Mouse (Mus musculus) olfactory bulb, adult 2 months (tissue): ENCODE data around the gene Tas2r110. TPM values are rescaled to one million over a fixed set of nuclear protein-coding genes. Genes with fewer than 3 reads are reported as not detected.

Source experiments
- H3K27ac ChIP-seq: fragments of 200-500 bp; 2 replicates; pipeline ENCODE4 v1.5.1; 2012; ENCODE audit warnings: low read depth, low read length; ENCODE audit not compliant: insufficient read depth
- H3K4me1 ChIP-seq: fragments of 200-500 bp; 2 replicates; pipeline ENCODE4 v1.6.1; 2012; ENCODE audit warnings: low read length; ENCODE audit not compliant: control insufficient read depth, insufficient read depth
- H3K4me3 ChIP-seq: fragments of 200-500 bp; 2 replicates; pipeline ENCODE4 v1.5.1; 2012; ENCODE audit warnings: mild to moderate bottlenecking, low read depth, low read length, moderate library complexity; ENCODE audit not compliant: insufficient read depth
- CTCF ChIP-seq: fragments of 200-500 bp; IDR thresholded peaks from 2 replicates; pipeline ENCODE4 v1.5.1; 2012; ENCODE audit warnings: low read depth, mild to moderate bottlenecking, low read length, moderate library complexity; ENCODE audit not compliant: insufficient read depth
- POLR2A ChIP-seq: fragments of 200-500 bp; IDR thresholded peaks from 2 replicates; pipeline ENCODE4 v1.6.1; 2012; ENCODE audit warnings: mild to moderate bottlenecking, low read depth, low read length, moderate library complexity; ENCODE audit not compliant: insufficient read depth
- WGBS: fragments of 180-500 bp; shearing (Covaris S2); methylation state at CpG from one replicate; pipeline ENCODE4 v1.1.7; 2018; 5-methylcytosine and 5-hydroxymethylcytosine counted together
- polyA plus RNA-seq: library from polyadenylated mRNA; stranded (reverse); fragments of >200 nt; gene quantifications from 2 replicates; pipeline ENCODE4 v1.2.4, GENCODE M21; 2012; ENCODE audit warnings: low replicate concordance; ENCODE audit not compliant: missing spikeins, insufficient read depth, insufficient read length

The Tas2r110 gene
- polyA plus RNA-seq = not detected in 2 replicates

GRCm38 (mm10) chr6:132867708-132868107 is at the start of gene Tas2r110:
Gene Tas2r110 (plus strand): TSS chr6:132868008.
- TF ChIP-seq POLR2A = no peak
- TF ChIP-seq CTCF = no peak
- no peaks in the 10 kb centered on the region for H3K4me1 ChIP-seq
- H3K27ac ChIP-seq = no peak within 1 kb of the TSS
- H3K4me3 ChIP-seq = no peak within 1 kb of the TSS

- Histone ChIP-seq H3K27ac (no peak within 1 kb of the TSS), H3K4me1 (no peaks in the 10 kb centered on the region), H3K4me3 (no peak within 1 kb of the TSS)
- 90% methylated on average over 1 of the region's 1 CpGs for WGBS
- no peak for TF ChIP-seq POLR2A
- no peak for TF ChIP-seq CTCF
These were observed 21.0 kb upstream of the Tas2r110 start, which contains the start of gene Tas2r123 for GRCm38 (mm10) chr6:132846842-132847241. Gene Tas2r123 (plus strand): TSS chr6:132847142.

DNA sequence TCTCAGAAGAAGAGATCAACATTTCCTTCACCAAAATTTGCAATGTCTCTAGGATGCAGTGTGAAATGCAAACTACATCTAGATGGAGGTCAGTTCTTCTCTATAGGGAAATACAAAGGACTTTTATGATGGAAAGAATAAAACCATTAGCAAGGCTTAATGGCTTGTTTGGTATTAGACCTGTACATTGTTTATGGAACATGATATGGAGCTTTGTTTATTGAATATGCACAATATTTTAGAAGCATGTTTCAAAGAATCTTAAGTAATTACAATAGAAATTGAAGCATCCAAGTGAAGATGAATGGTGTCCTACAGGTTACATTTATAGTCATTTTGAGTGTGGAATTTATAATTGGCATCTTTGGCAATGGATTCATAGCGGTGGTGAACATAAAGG is 12.7 kb upstream of the Tas2r110 start, which contains the start of gene Tas2r116:
Tas2r116 (plus strand) TSS at position 301 of the 400 bp plus-strand sequence.
- Histone ChIP-seq H3K4me3 (no peak within 1 kb of the TSS), H3K4me1 (no peaks in the 10 kb centered on the region), H3K27ac (no peak within 1 kb of the TSS)
- 76% methylated on average over 1 of the region's 1 CpGs for WGBS
- no peak for TF ChIP-seq CTCF
- no peak for TF ChIP-seq POLR2A

DNA sequence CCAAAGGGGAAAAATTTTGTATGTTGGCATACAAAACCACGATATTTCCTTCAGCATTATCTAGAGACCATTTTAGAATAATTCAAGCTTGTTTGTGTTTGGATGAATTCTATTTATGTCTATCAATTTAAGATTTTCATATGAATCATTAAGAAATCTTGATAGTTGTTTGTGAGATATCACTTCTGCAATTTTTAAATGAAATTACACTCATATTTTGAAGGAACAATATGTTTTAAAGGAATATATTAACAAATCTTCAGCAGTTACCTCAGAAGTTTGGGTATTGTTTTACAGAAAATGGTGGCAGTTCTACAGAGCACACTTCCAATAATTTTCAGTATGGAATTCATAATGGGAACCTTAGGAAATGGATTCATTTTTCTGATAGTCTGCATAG is 24.9 kb downstream of the Tas2r110 start, which contains the start of gene Tas2r113:
Tas2r113 (plus strand) TSS at position 301 of the 400 bp plus-strand sequence.
- WGBS = 64% methylated on average over 1 of the region's 1 CpGs
- Histone ChIP-seq H3K27ac (no peak within 1 kb of the TSS), H3K4me3 (no peak within 1 kb of the TSS), H3K4me1 (no peaks in the 10 kb centered on the region)
- no peak for TF ChIP-seq POLR2A
- TF ChIP-seq CTCF = no peak

DNA sequence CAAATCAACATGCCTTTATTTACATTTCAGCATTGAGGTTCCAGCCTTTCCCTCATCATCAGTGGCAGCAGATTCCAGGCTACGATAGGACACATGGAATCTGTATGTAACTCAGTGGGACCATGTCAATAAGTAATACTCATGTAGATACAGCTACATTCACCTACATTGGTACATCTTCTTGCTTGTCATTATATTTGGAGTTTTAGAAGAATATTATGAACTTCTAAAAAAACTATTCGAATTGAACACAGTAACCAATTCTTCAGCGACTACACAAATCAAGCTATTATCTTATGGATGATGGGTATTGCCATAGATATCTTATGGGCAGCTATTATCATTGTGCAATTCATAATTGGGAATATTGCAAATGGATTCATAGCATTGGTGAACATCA is 41.5 kb downstream of the Tas2r110 start, which contains the start of gene Tas2r125:
Tas2r125 (plus strand) TSS at position 301 of the 400 bp plus-strand sequence.
- no peak within 1 kb of the TSS for H3K27ac ChIP-seq
- no peak within 1 kb of the TSS for H3K4me3 ChIP-seq
- 84% methylated on average over 3 of the region's 3 CpGs for WGBS
- TF ChIP-seq POLR2A = no peak
- no peak for TF ChIP-seq CTCF
- H3K4me1 ChIP-seq = no peaks in the 10 kb centered on the region

Other genes with a start within 250 kb of the Tas2r110 start
- gene A630073D07Rik, start 216.5 kb upstream of the Tas2r110 start, polyA plus RNA-seq = not detected in 2 replicates
- gene Tas2r120, start 211.1 kb upstream of the Tas2r110 start, polyA plus RNA-seq = not detected in 2 replicates
- not detected in 2 replicates for gene Tas2r121, start 167.0 kb upstream of the Tas2r110 start, polyA plus RNA-seq
- not detected in 2 replicates for gene Tas2r122, start 156.1 kb upstream of the Tas2r110 start, polyA plus RNA-seq
- not detected in 2 replicates for gene Tas2r115, start 130.0 kb upstream of the Tas2r110 start, polyA plus RNA-seq
- not detected in 2 replicates for gene Tas2r124, start 113.3 kb upstream of the Tas2r110 start, polyA plus RNA-seq
- gene Tas2r102, start 105.9 kb upstream of the Tas2r110 start, polyA plus RNA-seq = not detected in 2 replicates
- not detected in 2 replicates for gene Tas2r136, start 89.8 kb upstream of the Tas2r110 start, polyA plus RNA-seq
- gene Tas2r117, start 65.2 kb upstream of the Tas2r110 start, polyA plus RNA-seq = not detected in 2 replicates
- not detected in 2 replicates for gene Tas2r123, start 20.9 kb upstream of the Tas2r110 start, polyA plus RNA-seq
- gene Tas2r116, start 12.6 kb upstream of the Tas2r110 start, polyA plus RNA-seq = not detected in 2 replicates
- gene Tas2r113, start 25.0 kb downstream of the Tas2r110 start, polyA plus RNA-seq = not detected in 2 replicates
- gene Tas2r125, start 41.6 kb downstream of the Tas2r110 start, polyA plus RNA-seq = not detected in 2 replicates
- gene Tas2r129, start 83.1 kb downstream of the Tas2r110 start, polyA plus RNA-seq = not detected in 2 replicates
- not detected in 2 replicates for gene Tas2r131, start 89.9 kb downstream of the Tas2r110 start, polyA plus RNA-seq
- not detected in 2 replicates for gene Tas2r109, start 113.0 kb downstream of the Tas2r110 start, polyA plus RNA-seq
- gene Tas2r103, start 169.1 kb downstream of the Tas2r110 start, polyA plus RNA-seq = not detected in 2 replicates
- not detected in 2 replicates for gene Tas2r140, start 187.8 kb downstream of the Tas2r110 start, polyA plus RNA-seq
- 171 TPM in 1 of 2 replicates, not detected in the other for gene Smim10l1, start 236.9 kb downstream of the Tas2r110 start, polyA plus RNA-seq